Mouse (Mus musculus) forebrain, embryonic 10.5 days (tissue): ENCODE data around the gene Smim10l1. TPM values are rescaled to one million over a fixed set of nuclear protein-coding genes. Genes with fewer than 3 reads are reported as not detected.

Experiments
- DNase-seq: peaks from one replicate; pipeline ENCODE4 v3.0.0-alpha.2; 2017; ENCODE audit warnings: low spot score; ENCODE audit errors: extremely low spot score
- H3K27ac ChIP-seq: fragments of 300-500 bp; sonication (generic); 2 replicates; pipeline ENCODE4 v1.5.1; 2016; ENCODE audit warnings: mild to moderate bottlenecking
- H3K27me3 ChIP-seq: fragments of 300-500 bp; sonication (generic); 2 replicates; pipeline ENCODE4 v1.6.1; 2016; ENCODE audit warnings: mild to moderate bottlenecking; ENCODE audit not compliant: poor library complexity, severe bottlenecking
- H3K36me3 ChIP-seq: fragments of 300-500 bp; sonication (generic); replicated peaks from 2 replicates; pipeline ENCODE4 v1.6.1; 2016; ENCODE audit warnings: mild to moderate bottlenecking, moderate library complexity
- H3K4me1 ChIP-seq: fragments of 300-500 bp; sonication (generic); 2 replicates; pipeline ENCODE4 v1.6.1; 2016
- H3K4me3 ChIP-seq: fragments of 300-500 bp; sonication (generic); 2 replicates; pipeline ENCODE4 v1.5.1; 2016; ENCODE audit warnings: mild to moderate bottlenecking, moderate library complexity
- H3K9me3 ChIP-seq: fragments of 300-500 bp; sonication (generic); 2 replicates; pipeline ENCODE4 v1.6.1; 2016; ENCODE audit warnings: mild to moderate bottlenecking, moderate library complexity
- WGBS: fragments of 180-500 bp; shearing (Covaris S2); methylation state at CpG from one replicate; pipeline ENCODE4 v1.1.7; 2016; 5-methylcytosine and 5-hydroxymethylcytosine counted together
- polyA plus RNA-seq: library from polyadenylated mRNA; unstranded; fragments of >200 nt; fragmentation: Nextera tagmentation; extraction: Ambion mirVana; gene quantifications from 2 replicates; pipeline ENCODE4 v1.2.1, GENCODE M21; 2016

Gene Smim10l1
- polyA plus RNA-seq: 58.9 and 62.0 TPM in 2 replicates

GRCm38 (mm10) chr6:133104609-133104921 is at the start of gene Smim10l1:
Gene Smim10l1, plus strand, starts transcription at chr6:133104909.
- DNase-seq: no peak

GRCm38 (mm10) chr6:133055716-133056115 is 49.0 kb upstream of the Smim10l1 start, which contains the start of gene Tas2r140:
Gene Tas2r140, minus strand, starts transcription at chr6:133055816.
- H3K36me3 ChIP-seq: no peaks in the 10 kb centered on the region
- H3K9me3 ChIP-seq: no peaks in the 10 kb centered on the region
- DNase-seq: no peak
- H3K4me3 ChIP-seq: no peak within 1 kb of the TSS
- H3K4me1 ChIP-seq: no peaks in the 10 kb centered on the region
- H3K27me3 ChIP-seq: no peaks in the 10 kb centered on the region
- H3K27ac ChIP-seq: no peak within 1 kb of the TSS

More at GRCm38 (mm10) chr6:133104609-133104921, at the start of gene Smim10l1:
- peak within 1 kb of the TSS; percentile 85 for H3K4me3 ChIP-seq
- no peaks in the 10 kb centered on the region for H3K27me3 ChIP-seq
- H3K36me3 ChIP-seq: peaks cover 17% of the 10 kb centered on the region
- peaks cover 5% of the 10 kb centered on the region; the same call in 1 of the 2 replicates for H3K4me1 ChIP-seq
- H3K27ac ChIP-seq: peak within 1 kb of the TSS; percentile 99
- no peaks in the 10 kb centered on the region for H3K9me3 ChIP-seq

DNA sequence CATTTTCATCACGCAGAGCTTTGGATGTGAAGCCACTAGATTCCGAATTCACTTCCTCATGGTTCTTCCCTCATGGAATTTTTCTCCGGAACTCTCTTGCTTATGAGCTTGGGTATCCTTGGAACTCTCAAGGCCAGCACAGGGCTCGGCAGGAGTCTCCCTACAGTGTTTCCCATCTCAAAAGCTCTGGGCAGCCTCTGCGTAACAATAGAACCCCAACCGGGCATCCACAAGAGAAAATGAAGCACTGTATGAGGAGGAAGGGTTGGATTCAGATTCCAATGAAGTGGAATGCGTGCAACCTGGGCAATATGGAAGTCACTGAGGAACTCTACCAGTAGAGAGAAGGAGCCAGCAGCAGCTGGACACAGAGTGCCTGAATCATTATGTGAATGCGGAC is 12.5 kb upstream of the Smim10l1 start:
- no peaks in the 10 kb centered on the region for H3K27me3 ChIP-seq
- no peak overlapping the region for H3K4me3 ChIP-seq
- no peak for DNase-seq
- H3K27ac ChIP-seq: no peak overlapping the region
- no peaks in the 10 kb centered on the region for H3K9me3 ChIP-seq
- H3K36me3 ChIP-seq: no peaks in the 10 kb centered on the region
- WGBS: 72% methylated on average over 8 of the region's 8 CpGs
- no peaks in the 10 kb centered on the region for H3K4me1 ChIP-seq

GRCm38 (mm10) chr6:133102430-133102829 is 2.3 kb upstream of the Smim10l1 start:
- no peak for DNase-seq
- Histone ChIP-seq H3K4me3 (no peak overlapping the region), H3K4me1 (peaks cover 5% of the 10 kb centered on the region; the same call in 1 of the 2 replicates), H3K36me3 (peaks cover under 1% of the 10 kb centered on the region; the same call in 1 of the 2 replicates), H3K27ac (no peak overlapping the region), H3K9me3 (no peaks in the 10 kb centered on the region), H3K27me3 (no peaks in the 10 kb centered on the region)
- 67% methylated on average over 1 of the region's 1 CpGs for WGBS

DNA sequence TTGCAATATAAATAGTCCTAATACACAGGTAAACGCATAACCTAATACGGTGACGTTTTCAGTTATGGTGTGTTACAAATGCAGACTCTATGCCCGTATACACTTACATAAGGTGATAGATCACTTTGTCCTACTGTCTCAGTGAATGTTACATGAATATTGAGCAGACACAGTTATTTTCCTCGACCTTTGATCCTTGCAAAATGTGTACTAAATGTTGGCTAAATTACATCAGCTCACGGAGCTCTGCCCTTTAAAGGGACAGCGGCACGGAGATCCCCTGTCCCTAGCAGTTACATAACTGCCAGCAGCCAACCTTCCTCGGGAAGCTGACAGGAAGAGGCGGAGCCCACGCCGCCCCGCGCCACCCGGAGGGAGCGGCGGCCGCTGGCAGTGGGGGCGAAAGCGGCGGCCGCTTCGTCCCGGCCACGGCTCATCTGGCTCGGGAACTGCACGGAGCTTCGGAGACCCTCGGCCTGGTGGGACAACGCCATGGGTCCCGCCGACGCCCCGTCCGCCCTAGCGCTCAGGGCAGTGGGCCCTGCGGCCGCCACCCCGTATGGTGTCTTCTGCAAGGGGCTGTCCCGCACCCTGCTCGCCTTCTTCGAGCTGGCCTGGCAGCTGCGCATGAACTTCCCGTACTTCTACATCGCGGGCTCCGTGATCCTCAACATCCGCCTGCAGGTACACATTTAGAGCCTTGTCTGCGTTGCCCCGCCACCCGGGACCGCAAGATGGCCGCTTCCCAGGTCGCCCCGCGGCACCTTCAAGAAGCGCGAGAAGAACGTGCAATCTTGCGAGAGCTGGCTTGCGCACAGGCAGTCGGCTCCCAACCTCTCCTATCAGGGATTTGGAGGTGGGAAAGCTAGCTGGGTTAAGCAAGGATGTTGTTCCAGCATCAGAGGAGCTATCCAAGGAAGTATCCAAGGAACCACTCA is 482 bp downstream of the Smim10l1 start:
- Histone ChIP-seq H3K27ac (peak overlapping the region; percentile 99), H3K36me3 (peaks cover 23% of the 10 kb centered on the region), H3K4me1 (peaks cover 5% of the 10 kb centered on the region; the same call in 1 of the 2 replicates), H3K9me3 (no peaks in the 10 kb centered on the region), H3K27me3 (no peaks in the 10 kb centered on the region), H3K4me3 (peak overlapping the region; percentile 85)
- WGBS: 2% methylated on average over 62 of the region's 62 CpGs
- DNase-seq: peak; percentile 85

Other genes with a start within 250 kb of the Smim10l1 start
- gene Tas2r116, start 249.5 kb upstream of the Smim10l1 start, polyA plus RNA-seq: not detected in 2 replicates
- not detected in 2 replicates for gene Tas2r110, start 236.9 kb upstream of the Smim10l1 start, polyA plus RNA-seq
- not detected in 2 replicates for gene Tas2r113, start 211.9 kb upstream of the Smim10l1 start, polyA plus RNA-seq
- gene Tas2r125, start 195.3 kb upstream of the Smim10l1 start, polyA plus RNA-seq: not detected in 2 replicates
- not detected in 2 replicates for gene Tas2r129, start 153.8 kb upstream of the Smim10l1 start, polyA plus RNA-seq
- gene Tas2r131, start 147.0 kb upstream of the Smim10l1 start, polyA plus RNA-seq: not detected in 2 replicates
- gene Tas2r109, start 123.9 kb upstream of the Smim10l1 start, polyA plus RNA-seq: not detected in 2 replicates
- gene Tas2r103, start 67.8 kb upstream of the Smim10l1 start, polyA plus RNA-seq: not detected in 2 replicates
- gene Tas2r140, start 49.1 kb upstream of the Smim10l1 start, polyA plus RNA-seq: not detected in 2 replicates
- gene 5530400C23Rik, start 187.3 kb downstream of the Smim10l1 start, polyA plus RNA-seq: not detected in 2 replicates